Mouse (Mus musculus): ENCODE results near the gene Adamts1. TPM values are rescaled to one million over a fixed set of nuclear protein-coding genes. Genes with fewer than 3 reads are reported as not detected.

The Adamts1 gene
- 10 to 100 TPM; 33.5 to 50.5 TPM for total RNA-seq (2021)
- long read RNA-seq, experiment 1, full-length matches to known transcripts = 76 of 84 reads
- long read RNA-seq, experiment 1, partial matches to known transcripts = 1 of 84 reads
- long read RNA-seq, experiment 1, other reads (novel, unspliced or antisense) = 7 of 84 reads
- long read RNA-seq, experiment 2, full-length matches to known transcripts = 36 of 40 reads
- long read RNA-seq, experiment 2, partial matches to known transcripts = 2 of 40 reads
- long read RNA-seq, experiment 2, other reads (novel, unspliced or antisense) = 2 of 40 reads

GRCm38 (mm10) chr16:85802954-85803353, at the start of gene Adamts1:
Gene Adamts1 (minus strand): TSS chr16:85803113.
- intact Hi-C loops (cut with DNase I) = loop anchor here (5.0 to 10.0 kb wide), 3 partner anchors 81 to 1894 kb away; partner anchors contain the start of gene Bach1
- DNase-seq = peak; percentile 94 to 95

- intact Hi-C loops (cut with DNase I) = no loop called here
- DNase-seq = no peak
Observed at GRCm38 (mm10) chr16:85827066-85827465, 24.2 kb upstream of the Adamts1 start.

- intact Hi-C loops (cut with DNase I) = loop anchor here (5.0 kb wide), 1 partner anchor 80 kb away; the partner anchor contains the start of gene Adamts5
- DNase-seq = no peak
Observed at GRCm38 (mm10) chr16:85822330-85822916, 19.5 kb upstream of the Adamts1 start.

GRCm38 (mm10) chr16:85819808-85820458, 17.0 kb upstream of the Adamts1 start:
- peak in 1 of 2 experiments; percentile 12 for DNase-seq
- intact Hi-C loops (cut with DNase I) = loop anchor here (5.0 kb wide), 1 partner anchor 82 kb away; the partner anchor contains the start of gene Adamts5

DNA sequence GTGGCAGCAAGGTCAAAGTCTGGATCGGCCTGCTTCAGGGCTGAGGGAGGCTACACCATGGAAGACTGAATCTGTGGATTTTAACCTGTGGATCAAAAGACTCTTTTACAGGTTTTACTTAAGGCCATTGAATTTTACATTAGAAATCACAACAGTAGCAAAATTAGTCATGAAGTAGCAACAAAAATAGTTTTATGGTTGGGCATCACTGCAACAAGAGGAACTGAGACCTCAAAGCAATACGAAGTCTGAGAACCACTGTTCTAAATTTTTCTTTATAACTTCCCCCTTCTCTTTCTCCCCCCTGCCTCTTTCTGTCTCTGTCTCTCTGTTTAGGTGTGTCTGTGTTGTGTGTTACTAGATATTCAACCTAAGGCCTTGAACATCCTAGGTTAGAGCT, 11.2 kb upstream of the Adamts1 start:
- intact Hi-C loops (cut with DNase I) = no loop called here

GRCm38 (mm10) chr16:85807626-85808025, 4.7 kb upstream of the Adamts1 start:
- intact Hi-C loops (cut with DNase I) = loop anchor here (1.0 to 10.0 kb wide), 6 partner anchors 263 to 1590 kb away; no protein-coding TSS in a partner anchor
- peak; percentile 68 to 81 for DNase-seq

More for the DNA sequence above, 11.2 kb upstream of the Adamts1 start:
- no peak for DNase-seq

GRCm38 (mm10) chr16:85807072-85807471, 4.2 kb upstream of the Adamts1 start:
- intact Hi-C loops (cut with DNase I) = loop anchor here (1.0 to 10.0 kb wide), 4 partner anchors 262 to 1590 kb away; no protein-coding TSS in a partner anchor
- DNase-seq = peak; percentile 51 to 79

DNA sequence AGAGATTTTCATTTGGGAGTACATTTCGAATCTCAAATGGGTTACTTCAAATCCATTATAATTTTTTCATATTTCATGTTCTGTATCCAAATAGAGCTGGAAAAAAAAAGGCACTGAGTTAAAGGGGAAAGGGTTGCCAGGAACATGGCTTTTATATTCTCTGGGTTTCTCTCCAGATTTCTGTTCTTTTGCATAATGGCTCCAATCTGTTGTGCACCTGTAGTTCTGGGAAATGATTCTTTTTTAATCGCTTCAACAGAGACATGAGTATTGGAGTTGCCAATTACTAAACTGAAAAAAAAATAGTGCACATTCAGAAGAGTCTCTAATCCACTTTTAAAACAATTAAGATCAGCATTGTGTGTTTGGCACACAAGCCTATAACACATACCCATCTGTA, 2.7 kb upstream of the Adamts1 start:
- intact Hi-C loops (cut with DNase I) = loop anchor here (5.0 to 10.0 kb wide), 2 partner anchors 261 to 1592 kb away; no protein-coding TSS in a partner anchor
- DNase-seq = no peak

GRCm38 (mm10) chr16:85803613-85804551, 969 bp upstream of the Adamts1 start:
- peak; percentile 81 to 83 for DNase-seq
- intact Hi-C loops (cut with DNase I) = loop anchor here (5.0 to 10.0 kb wide), 3 partner anchors 82 to 1893 kb away; partner anchors contain the start of gene Bach1

DNA sequence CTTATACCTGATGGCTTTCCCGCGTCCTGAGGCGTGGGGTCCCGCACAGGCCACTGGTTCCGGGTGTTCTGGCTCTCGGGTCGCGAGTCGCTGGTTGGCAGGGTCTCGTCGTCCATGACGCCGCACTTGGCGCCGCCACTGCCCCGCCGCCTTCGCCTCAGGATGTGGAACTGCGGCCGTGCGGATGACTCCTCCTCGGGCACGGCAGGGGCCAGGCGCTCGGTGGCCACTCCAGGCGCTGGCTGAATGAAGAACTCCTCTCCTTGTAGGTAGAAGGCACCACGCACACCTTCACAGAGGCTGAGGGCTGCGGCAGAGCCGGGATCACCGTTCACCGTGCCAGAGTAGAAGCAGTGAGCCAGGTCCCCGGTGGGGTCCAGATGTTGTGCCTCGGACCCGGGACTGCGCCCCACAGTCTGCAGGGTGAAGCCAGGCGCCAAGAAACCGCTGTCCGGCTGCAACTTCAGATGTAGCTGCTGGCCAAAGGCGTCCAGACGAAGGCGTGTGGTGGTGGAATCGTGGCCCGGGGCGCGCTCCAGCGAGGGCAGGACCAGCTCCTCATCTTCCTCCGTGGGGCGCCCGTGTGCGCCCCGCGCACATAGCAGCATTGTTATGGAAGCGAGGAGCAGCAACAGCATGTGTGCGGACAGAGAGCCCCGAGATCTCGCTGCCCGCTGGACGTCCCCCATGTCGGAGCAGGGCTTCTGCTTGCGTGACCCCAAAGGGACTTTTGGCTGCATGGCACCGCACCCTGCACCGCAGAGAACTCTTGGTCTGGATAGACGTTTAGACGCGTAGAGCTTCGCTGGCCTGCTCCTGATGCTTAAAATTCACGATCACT, 722 bp downstream of the Adamts1 start:
- intact Hi-C loops (cut with DNase I) = loop anchor here (5.0 to 10.0 kb wide), 3 partner anchors 80 to 1895 kb away; partner anchors contain the start of gene Bach1
- peak; percentile 70 to 76 for DNase-seq

DNA sequence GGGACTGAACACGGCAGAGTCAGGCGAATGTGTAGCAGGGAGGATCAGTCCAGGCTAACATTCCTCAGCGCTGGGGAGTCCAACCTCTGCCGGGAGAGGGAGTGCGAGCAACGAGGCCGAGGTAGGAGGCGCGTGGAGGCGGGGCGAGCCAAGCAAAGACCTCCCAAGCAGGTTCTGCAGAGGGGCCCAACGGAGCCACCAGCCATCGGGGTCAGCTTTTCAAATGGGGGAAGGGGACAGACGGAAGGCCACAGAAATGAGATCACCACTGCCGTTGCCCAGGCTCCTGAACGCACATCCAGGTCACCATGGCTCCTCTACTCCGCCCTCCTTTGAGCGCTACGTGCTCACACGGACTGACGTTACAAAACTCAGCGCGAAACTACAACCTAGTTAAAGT, 1.7 kb downstream of the Adamts1 start:
- intact Hi-C loops (cut with DNase I) = loop anchor here (5.0 to 10.0 kb wide), 3 partner anchors 79 to 1896 kb away; partner anchors contain the start of gene Bach1
- peak; percentile 81 for DNase-seq

DNA sequence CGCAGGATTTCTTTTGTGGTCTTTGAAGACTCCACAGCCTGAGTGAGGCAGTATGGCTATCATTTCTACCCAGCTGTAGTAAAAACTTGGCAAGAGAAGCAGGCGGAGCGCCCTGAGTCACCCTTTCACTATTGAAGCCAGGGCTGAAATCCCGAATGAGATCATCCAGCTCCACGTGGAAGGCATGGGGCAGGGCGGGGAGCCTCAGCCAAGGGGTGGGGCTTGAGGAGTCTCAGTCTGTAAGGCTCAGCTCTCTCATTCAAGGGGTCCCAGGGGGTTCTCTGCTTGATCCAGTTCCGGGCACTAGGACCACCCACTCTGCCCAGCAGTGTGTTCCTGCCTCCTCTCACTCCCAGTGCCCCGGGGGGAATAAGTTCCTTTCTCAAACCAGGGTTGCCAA, 2.2 kb downstream of the Adamts1 start:
- DNase-seq = peak; percentile 88 to 91
- intact Hi-C loops (cut with DNase I) = loop anchor here (5.0 to 10.0 kb wide), 3 partner anchors 78 to 1897 kb away; partner anchors contain the start of gene Bach1

- DNase-seq = no peak
- intact Hi-C loops (cut with DNase I) = loop anchor here (2.0 to 10.0 kb wide), 4 partner anchors 19 to 1897 kb away; partner anchors contain the start of gene Bach1
Observed at GRCm38 (mm10) chr16:85799971-85800370, 2.9 kb downstream of the Adamts1 start.

DNA sequence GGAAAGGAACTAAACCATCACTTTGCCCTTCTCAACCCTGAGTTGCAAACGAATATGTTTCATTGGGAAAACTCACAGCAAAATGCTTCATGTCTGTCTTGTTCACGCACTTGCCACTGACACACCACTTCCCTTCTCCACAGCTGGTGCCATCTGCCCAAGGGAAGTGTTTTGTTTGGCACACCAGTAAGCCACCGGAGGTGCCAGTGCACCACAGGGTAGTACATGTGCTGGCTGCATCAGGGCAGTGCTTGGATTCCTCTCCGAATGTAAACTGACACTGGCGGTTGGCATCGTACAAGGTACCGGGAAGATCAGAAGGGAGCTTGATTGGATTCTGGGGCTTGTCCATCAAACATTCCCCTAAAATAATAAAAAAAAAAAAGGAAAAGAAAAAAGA, 4.6 kb downstream of the Adamts1 start:
- intact Hi-C loops (cut with DNase I) = loop anchor here (2.0 kb wide), 1 partner anchor 18 kb away; no protein-coding TSS in a partner anchor
- no peak for DNase-seq

GRCm38 (mm10) chr16:85797161-85797560, 5.8 kb downstream of the Adamts1 start:
- intact Hi-C loops (cut with DNase I) = no loop called here
- no peak for DNase-seq

- intact Hi-C loops (cut with DNase I) = no loop called here
- DNase-seq = no peak
Observed at GRCm38 (mm10) chr16:85795731-85796130, 7.2 kb downstream of the Adamts1 start.

DNA sequence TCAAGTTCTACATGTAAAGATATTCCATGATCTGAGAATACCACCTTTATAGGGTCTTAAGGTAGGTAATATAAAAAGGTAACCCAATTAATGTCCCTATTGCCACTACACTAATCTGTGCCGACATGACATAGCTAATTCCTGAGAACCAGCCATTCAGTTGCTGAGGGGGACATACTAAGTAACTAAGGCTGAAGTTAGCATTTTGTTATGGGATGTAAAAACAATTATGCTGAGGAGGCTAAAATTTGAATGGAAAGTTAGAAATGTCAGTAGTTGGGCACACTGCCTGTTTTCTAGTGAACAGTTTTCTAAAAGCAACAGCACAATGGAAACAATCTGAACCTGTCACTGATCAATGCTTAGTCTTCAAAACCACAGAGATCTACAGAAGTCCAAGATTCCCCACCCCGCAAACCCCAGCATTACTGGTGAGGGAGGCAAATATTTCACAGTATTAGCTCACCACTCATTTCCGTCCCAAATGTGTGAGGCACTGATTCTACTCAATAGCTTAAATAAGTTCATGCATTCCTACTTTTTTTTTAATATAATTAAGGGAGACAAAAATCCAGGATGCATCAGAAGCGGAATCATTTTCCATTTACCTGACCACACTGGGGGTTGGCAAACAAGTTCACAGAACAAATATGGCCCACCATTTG, 9.6 kb downstream of the Adamts1 start:
- intact Hi-C loops (cut with DNase I) = no loop called here
- DNase-seq = no peak

- intact Hi-C loops (cut with DNase I) = loop anchor here (2.0 kb wide), 1 partner anchor 18 kb away; no protein-coding TSS in a partner anchor
- no peak for DNase-seq
Observed at GRCm38 (mm10) chr16:85781076-85781475, 21.8 kb downstream of the Adamts1 start.
